Mouse (Mus musculus) myocyte (in vitro differentiated cells): ENCODE data around the gene Auts2. TPM values are rescaled to one million over a fixed set of nuclear protein-coding genes. Genes with fewer than 3 reads are reported as not detected.

ENCODE experiments used
- H3K27me3 ChIP-seq: one replicate; pipeline ENCODE4 v1.6.1; 2011; ENCODE audit not compliant: control insufficient read depth, insufficient read depth, insufficient read length
- H3K36me3 ChIP-seq: one replicate; pipeline ENCODE4 v1.6.1; 2011; ENCODE audit not compliant: control insufficient read depth, insufficient read depth
- H3K4me2 ChIP-seq: one replicate; pipeline ENCODE4 v1.6.1; 2011; ENCODE audit warnings: low read depth, control low read depth
- H3K4me3 ChIP-seq: one replicate; pipeline ENCODE4 v1.5.1; 2011; ENCODE audit warnings: mild to moderate bottlenecking, control low read depth, moderate library complexity
- H3K79me2 ChIP-seq: one replicate; pipeline ENCODE4 v1.6.1; 2011; ENCODE audit not compliant: control insufficient read depth, insufficient read depth
- H3ac ChIP-seq: one replicate; pipeline ENCODE4 v1.6.1; 2011; ENCODE audit not compliant: control insufficient read depth, insufficient read length
- CEBPB ChIP-seq: IDR thresholded peaks from 2 replicates; pipeline ENCODE4 v1.6.1; 2011; ENCODE audit warnings: mild to moderate bottlenecking, moderate library complexity; ENCODE audit not compliant: poor library complexity, insufficient read depth, severe bottlenecking
- E2F4 ChIP-seq: IDR thresholded peaks from one replicate; pipeline ENCODE4 v1.6.1; 2011; ENCODE audit warnings: mild to moderate bottlenecking, control low read depth, moderate library complexity; ENCODE audit not compliant: insufficient read depth
- MAX ChIP-seq: IDR thresholded peaks from one replicate; pipeline ENCODE4 v1.6.1; 2011; ENCODE audit warnings: low read depth, mild to moderate bottlenecking, control low read depth
- MYOD1 ChIP-seq, 3 experiments: IDR thresholded peaks; one replicate each; pipeline ENCODE4 v1.6.1; 2011; ENCODE audit warnings: control low read depth in 2 of 3, low read depth in 2 of 3, mild to moderate bottlenecking in 2 of 3, moderate library complexity in 1 of 3; ENCODE audit not compliant: insufficient read length in 2 of 3, control insufficient read depth in 1 of 3
- MYOG ChIP-seq, 3 experiments: IDR thresholded peaks; one replicate each; pipeline ENCODE4 v1.6.1; 2011; ENCODE audit warnings: control low read depth in 2 of 3, low read depth in 2 of 3, mild to moderate bottlenecking in 2 of 3; ENCODE audit not compliant: insufficient read length in 2 of 3, control insufficient read depth in 1 of 3, insufficient read depth in 1 of 3
- POLR2A ChIP-seq: IDR thresholded peaks from one replicate; pipeline ENCODE4 v1.6.1; 2011; ENCODE audit warnings: low read depth, mild to moderate bottlenecking, control low read depth, moderate library complexity; ENCODE audit not compliant: insufficient read length
- POLR2AphosphoS2 ChIP-seq: IDR thresholded peaks from one replicate; pipeline ENCODE4 v1.6.1; 2011; ENCODE audit warnings: low read depth, control low read depth; ENCODE audit not compliant: insufficient read length
- REST ChIP-seq: IDR thresholded peaks from one replicate; pipeline ENCODE4 v1.6.1; 2011; ENCODE audit warnings: mild to moderate bottlenecking, control low read depth, moderate library complexity; ENCODE audit not compliant: insufficient read depth, insufficient read length
- SRF ChIP-seq: IDR thresholded peaks from one replicate; pipeline ENCODE4 v1.6.1; 2011; ENCODE audit warnings: low read depth; ENCODE audit not compliant: control insufficient read depth, insufficient read length
- TCF12 ChIP-seq: IDR thresholded peaks from one replicate; pipeline ENCODE4 v1.6.1; 2011; ENCODE audit warnings: mild to moderate bottlenecking, control low read depth; ENCODE audit not compliant: poor library complexity, insufficient read depth, severe bottlenecking
- TCF3 ChIP-seq: IDR thresholded peaks from one replicate; pipeline ENCODE4 v1.6.1; 2011; ENCODE audit warnings: low read depth, control low read depth; ENCODE audit not compliant: insufficient read length
- USF1 ChIP-seq: IDR thresholded peaks from one replicate; pipeline ENCODE4 v1.6.1; 2011; ENCODE audit warnings: low read depth, mild to moderate bottlenecking, control low read depth, moderate library complexity
- polyA plus RNA-seq: library from polyadenylated mRNA; unstranded; fragments of >200 nt; fragmentation: generic; extraction: Trizol; gene quantifications from one replicate; pipeline ENCODE4 v1.2.1, GENCODE M21; 2012; ENCODE audit warnings: missing spikeins

The Auts2 gene
- polyA plus RNA-seq, 1 experiment = 8.0 TPM

GRCm38 (mm10) chr5:131707471-131707870 lies 835.7 kb downstream of the Auts2 start:
- no peak overlapping the region for H3K4me3 ChIP-seq
- TF ChIP-seq CEBPB (no peak), MYOD1 (IDR thresholded peaks at IDR 0.05; ENCODE audit: control insufficient read depth in 1 of 3, insufficient read length in 2 of 3, low read depth in 2 of 3) (no peak)
- H3K36me3 ChIP-seq = no peaks in the 10 kb centered on the region
- H3K4me2 ChIP-seq = no peak overlapping the region
- no peaks in the 10 kb centered on the region for H3K27me3 ChIP-seq
- H3K79me2 ChIP-seq = no peaks in the 10 kb centered on the region
- no peak overlapping the region for H3ac ChIP-seq

DNA sequence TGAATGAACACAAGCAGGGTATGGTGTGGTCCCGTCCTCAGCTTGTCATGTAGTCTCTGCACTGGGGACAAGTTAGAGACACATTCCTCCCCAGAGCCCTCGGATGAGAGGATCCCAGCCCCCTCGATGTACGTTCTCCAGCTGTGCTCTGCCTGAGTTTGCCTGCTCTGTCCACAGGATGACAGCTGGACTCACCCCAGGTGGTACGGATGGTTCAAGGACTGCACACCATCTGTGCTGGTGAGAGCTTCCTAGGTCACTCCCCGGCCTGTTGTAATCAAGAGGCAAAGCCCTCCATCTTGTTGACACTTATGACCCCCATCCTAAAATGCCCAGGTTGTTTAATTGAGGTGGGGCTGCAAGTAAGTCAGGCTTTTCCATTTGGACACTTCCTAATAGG lies 839.4 kb downstream of the Auts2 start:
- no peaks in the 10 kb centered on the region for H3K36me3 ChIP-seq
- no peaks in the 10 kb centered on the region for H3K79me2 ChIP-seq
- H3ac ChIP-seq = no peak overlapping the region
- no peaks in the 10 kb centered on the region for H3K27me3 ChIP-seq
- H3K4me2 ChIP-seq = no peak overlapping the region
- no peak overlapping the region for H3K4me3 ChIP-seq
- TF ChIP-seq MYOG (IDR thresholded peaks at IDR 0.05; ENCODE audit: control insufficient read depth in 1 of 3, insufficient read depth in 1 of 3, insufficient read length in 2 of 3, low read depth in 2 of 3) (peak in 1 of 3 experiments; percentile 6), MYOD1 (IDR thresholded peaks at IDR 0.05; ENCODE audit: control insufficient read depth in 1 of 3, insufficient read length in 2 of 3, low read depth in 2 of 3) (peak in 1 of 3 experiments; percentile 5), MAX (no peak)

GRCm38 (mm10) chr5:131702840-131703392 lies 840.2 kb downstream of the Auts2 start:
- Histone ChIP-seq H3K36me3 (no peaks in the 10 kb centered on the region), H3K79me2 (no peaks in the 10 kb centered on the region), H3K4me3 (no peak overlapping the region), H3K4me2 (no peak overlapping the region), H3ac (no peak overlapping the region), H3K27me3 (no peaks in the 10 kb centered on the region)
- no peak for TF ChIP-seq SRF
- no peak for TF ChIP-seq TCF12
- no peak for TF ChIP-seq POLR2A
- no peak for TF ChIP-seq MYOG (IDR thresholded peaks at IDR 0.05; ENCODE audit: control insufficient read depth in 1 of 3, insufficient read depth in 1 of 3, insufficient read length in 2 of 3, low read depth in 2 of 3)
- no peak for TF ChIP-seq E2F4
- TF ChIP-seq MAX = no peak
- no peak for TF ChIP-seq POLR2AphosphoS2
- no peak for TF ChIP-seq MYOD1 (IDR thresholded peaks at IDR 0.05; ENCODE audit: control insufficient read depth in 1 of 3, insufficient read length in 2 of 3, low read depth in 2 of 3)
- no peak for TF ChIP-seq CEBPB
- TF ChIP-seq TCF3 = no peak
- no peak for TF ChIP-seq USF1
- TF ChIP-seq REST = no peak

DNA sequence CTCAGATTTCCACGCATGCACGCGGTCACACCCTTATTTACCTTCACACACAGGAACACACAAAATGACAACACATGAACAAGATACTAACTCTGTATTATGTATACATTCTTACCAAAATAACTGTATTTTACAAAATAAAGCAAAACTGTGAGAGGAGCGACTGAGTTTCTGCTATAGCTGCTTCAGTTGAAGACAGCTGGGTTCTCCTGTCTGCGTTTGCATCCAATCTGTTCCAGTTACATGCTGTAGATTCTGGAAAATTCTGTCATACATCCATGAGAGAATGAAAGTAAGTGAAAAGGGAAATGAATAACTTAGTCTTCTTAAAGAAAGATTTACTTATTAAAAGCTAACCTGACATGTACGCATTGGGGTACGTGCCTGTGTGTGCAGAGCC lies 844.2 kb downstream of the Auts2 start:
- Histone ChIP-seq H3K4me3 (no peak overlapping the region), H3ac (no peak overlapping the region), H3K79me2 (no peaks in the 10 kb centered on the region), H3K27me3 (no peaks in the 10 kb centered on the region), H3K4me2 (no peak overlapping the region), H3K36me3 (no peaks in the 10 kb centered on the region)
- no peak for TF ChIP-seq E2F4
- no peak for TF ChIP-seq CEBPB
- no peak for TF ChIP-seq POLR2A
- TF ChIP-seq POLR2AphosphoS2 = no peak
- no peak for TF ChIP-seq MAX
- no peak for TF ChIP-seq MYOD1 (IDR thresholded peaks at IDR 0.05; ENCODE audit: control insufficient read depth in 1 of 3, insufficient read length in 2 of 3, low read depth in 2 of 3)
- no peak for TF ChIP-seq USF1
- no peak for TF ChIP-seq REST
- TF ChIP-seq TCF12 = no peak
- no peak for TF ChIP-seq SRF
- no peak for TF ChIP-seq TCF3
- TF ChIP-seq MYOG (IDR thresholded peaks at IDR 0.05; ENCODE audit: control insufficient read depth in 1 of 3, insufficient read depth in 1 of 3, insufficient read length in 2 of 3, low read depth in 2 of 3) = no peak

DNA sequence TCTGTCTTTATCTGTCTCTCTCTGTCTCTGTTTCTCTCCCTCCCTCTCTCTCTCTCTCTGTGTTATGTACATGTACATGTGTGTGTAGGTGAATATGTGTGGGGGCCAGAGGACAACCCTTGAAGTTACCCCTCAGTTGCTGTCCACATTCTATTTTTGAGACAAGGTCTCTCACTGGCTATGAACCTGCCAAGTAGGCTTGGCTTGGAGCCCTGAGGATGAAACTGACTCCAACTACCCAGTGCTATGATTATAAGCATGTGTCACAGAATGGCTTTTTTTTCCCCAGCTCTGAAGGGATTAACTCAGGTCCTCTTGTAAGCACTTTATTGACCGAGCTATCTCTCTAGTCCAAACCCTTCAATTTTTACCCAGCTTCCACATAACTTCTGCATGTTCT lies 852.4 kb downstream of the Auts2 start:
- no peak overlapping the region for H3K4me3 ChIP-seq
- TF ChIP-seq REST (no peak), E2F4 (no peak), USF1 (no peak), MYOD1 (IDR thresholded peaks at IDR 0.05; ENCODE audit: control insufficient read depth in 1 of 3, insufficient read length in 2 of 3, low read depth in 2 of 3) (no peak), POLR2A (no peak), MAX (no peak), MYOG (IDR thresholded peaks at IDR 0.05; ENCODE audit: control insufficient read depth in 1 of 3, insufficient read depth in 1 of 3, insufficient read length in 2 of 3, low read depth in 2 of 3) (no peak), SRF (no peak), POLR2AphosphoS2 (no peak), CEBPB (no peak), TCF12 (no peak), TCF3 (no peak)
- no peak overlapping the region for H3K4me2 ChIP-seq
- H3K27me3 ChIP-seq = no peaks in the 10 kb centered on the region
- no peaks in the 10 kb centered on the region for H3K79me2 ChIP-seq
- H3ac ChIP-seq = no peak overlapping the region
- H3K36me3 ChIP-seq = no peaks in the 10 kb centered on the region
